Mouse (Mus musculus): ENCODE measurements around the gene Haus3. TPM values are rescaled to one million over a fixed set of nuclear protein-coding genes. Genes with fewer than 3 reads are reported as not detected.

The Haus3 gene
- total RNA-seq, 1 experiment: 26.8 TPM

- Histone ChIP-seq H3K9ac (ENCODE audit: insufficient read depth, low read depth, low read length, poor library complexity, severe bottlenecking) (no peak overlapping the region), H3K36me3 (ENCODE audit: control insufficient read depth, insufficient read depth, low read length, poor library complexity, severe bottlenecking) (no peaks in the 10 kb centered on the region), H3K4me3 (ENCODE audit: insufficient read depth in 1 of 2, low read depth in 1 of 2, low read length in 2 of 2, poor library complexity in 1 of 2, severe bottlenecking in 1 of 2) (no peak overlapping the region), H3K9me3 (ENCODE audit: control insufficient read depth, insufficient read depth, low read depth, low read length) (no peaks in the 10 kb centered on the region), H3K4me1 (ENCODE audit: control insufficient read depth in 2 of 2, insufficient read depth in 2 of 2, low read length in 2 of 2, poor library complexity in 1 of 2) (no peaks in the 10 kb centered on the region), H3K27ac (ENCODE audit: insufficient read depth, low read depth, low read length, poor library complexity, severe bottlenecking) (no peak overlapping the region)
- in situ Hi-C loops (cut with MboI; ENCODE audit: low sequenced_read_pairs in 2 of 2, unreplicated experiment in 2 of 2): no loop called here
- no peak for DNase-seq (ENCODE audit: low read depth, low spot score)
- TF ChIP-seq HCFC1 (IDR thresholded peaks at IDR 0.05; ENCODE audit: borderline replicate concordance, insufficient read depth, low read length) (no peak), ZC3H11A (IDR thresholded peaks at IDR 0.05; ENCODE audit: borderline replicate concordance, low read depth, low read length) (no peak), CHD2 (IDR thresholded peaks at IDR 0.05; ENCODE audit: low read depth, low read length) (no peak), MAFK (IDR thresholded peaks at IDR 0.05; ENCODE audit: insufficient read depth, low read depth, low read length) (no peak), ZNF384 (IDR thresholded peaks at IDR 0.05; ENCODE audit: low read depth, low read length) (no peak)
These were observed 22.5 kb upstream of the Haus3 start for GRCm38 (mm10) chr5:34191843-34192242.

- Histone ChIP-seq H3K27ac (ENCODE audit: insufficient read depth, low read depth, low read length, poor library complexity, severe bottlenecking) (no peak overlapping the region), H3K9ac (ENCODE audit: insufficient read depth, low read depth, low read length, poor library complexity, severe bottlenecking) (no peak overlapping the region), H3K4me1 (ENCODE audit: control insufficient read depth in 2 of 2, insufficient read depth in 2 of 2, low read length in 2 of 2, poor library complexity in 1 of 2) (no peaks in the 10 kb centered on the region), H3K4me3 (ENCODE audit: insufficient read depth in 1 of 2, low read depth in 1 of 2, low read length in 2 of 2, poor library complexity in 1 of 2, severe bottlenecking in 1 of 2) (no peak overlapping the region), H3K36me3 (ENCODE audit: control insufficient read depth, insufficient read depth, low read length, poor library complexity, severe bottlenecking) (no peaks in the 10 kb centered on the region), H3K9me3 (ENCODE audit: control insufficient read depth, insufficient read depth, low read depth, low read length) (no peaks in the 10 kb centered on the region)
- DNase-seq (ENCODE audit: low read depth, low spot score): no peak
- TF ChIP-seq ZNF384 (IDR thresholded peaks at IDR 0.05; ENCODE audit: low read depth, low read length): no peak
- TF ChIP-seq HCFC1 (IDR thresholded peaks at IDR 0.05; ENCODE audit: borderline replicate concordance, insufficient read depth, low read length): no peak
- TF ChIP-seq CHD2 (IDR thresholded peaks at IDR 0.05; ENCODE audit: low read depth, low read length): no peak
- in situ Hi-C loops (cut with MboI; ENCODE audit: low sequenced_read_pairs in 2 of 2, unreplicated experiment in 2 of 2): no loop called here
These were observed 21.7 kb upstream of the Haus3 start for GRCm38 (mm10) chr5:34191021-34191420.

DNA sequence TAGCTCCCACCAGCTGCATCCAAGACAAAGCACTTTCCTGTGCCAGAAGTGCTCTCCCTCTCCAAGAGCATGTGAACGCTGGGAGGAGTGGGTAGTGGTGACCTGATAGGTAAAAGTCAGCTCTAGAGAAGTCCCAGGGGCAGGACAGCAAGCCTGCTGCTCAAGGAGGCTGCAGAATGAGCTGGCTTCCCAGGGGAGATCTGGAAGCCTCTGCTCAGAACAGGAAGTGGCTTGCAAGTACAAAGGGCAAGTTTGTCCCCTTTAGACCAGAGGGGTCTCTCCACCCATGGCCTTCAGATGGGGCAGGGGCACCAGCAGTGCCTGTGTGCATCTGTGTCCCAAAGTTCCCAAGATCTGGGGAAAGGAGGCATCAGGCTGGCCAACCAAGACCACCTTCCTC is 20.2 kb upstream of the Haus3 start:
- Histone ChIP-seq H3K27ac (ENCODE audit: insufficient read depth, low read depth, low read length, poor library complexity, severe bottlenecking) (no peak overlapping the region), H3K9ac (ENCODE audit: insufficient read depth, low read depth, low read length, poor library complexity, severe bottlenecking) (no peak overlapping the region), H3K9me3 (ENCODE audit: control insufficient read depth, insufficient read depth, low read depth, low read length) (no peaks in the 10 kb centered on the region), H3K36me3 (ENCODE audit: control insufficient read depth, insufficient read depth, low read length, poor library complexity, severe bottlenecking) (no peaks in the 10 kb centered on the region), H3K4me1 (ENCODE audit: control insufficient read depth in 2 of 2, insufficient read depth in 2 of 2, low read length in 2 of 2, poor library complexity in 1 of 2) (no peaks in the 10 kb centered on the region), H3K4me3 (ENCODE audit: insufficient read depth in 1 of 2, low read depth in 1 of 2, low read length in 2 of 2, poor library complexity in 1 of 2, severe bottlenecking in 1 of 2) (no peak overlapping the region)
- in situ Hi-C loops (cut with MboI; ENCODE audit: low sequenced_read_pairs in 2 of 2, unreplicated experiment in 2 of 2): no loop called here
- no peak for DNase-seq (ENCODE audit: low read depth, low spot score)
- TF ChIP-seq HCFC1 (IDR thresholded peaks at IDR 0.05; ENCODE audit: borderline replicate concordance, insufficient read depth, low read length): no peak

- no peak overlapping the region for H3K9ac ChIP-seq (ENCODE audit: insufficient read depth, low read depth, low read length, poor library complexity, severe bottlenecking)
- no peaks in the 10 kb centered on the region for H3K36me3 ChIP-seq (ENCODE audit: control insufficient read depth, insufficient read depth, low read length, poor library complexity, severe bottlenecking)
- H3K27ac ChIP-seq (ENCODE audit: insufficient read depth, low read depth, low read length, poor library complexity, severe bottlenecking): no peak overlapping the region
- no peak overlapping the region for H3K4me3 ChIP-seq (ENCODE audit: insufficient read depth in 1 of 2, low read depth in 1 of 2, low read length in 2 of 2, poor library complexity in 1 of 2, severe bottlenecking in 1 of 2)
- no peak for TF ChIP-seq CHD2 (IDR thresholded peaks at IDR 0.05; ENCODE audit: low read depth, low read length)
- no peak for TF ChIP-seq ZNF384 (IDR thresholded peaks at IDR 0.05; ENCODE audit: low read depth, low read length)
- no peak for TF ChIP-seq MAFK (IDR thresholded peaks at IDR 0.05; ENCODE audit: insufficient read depth, low read depth, low read length)
- TF ChIP-seq HCFC1 (IDR thresholded peaks at IDR 0.05; ENCODE audit: borderline replicate concordance, insufficient read depth, low read length): no peak
- TF ChIP-seq ZC3H11A (IDR thresholded peaks at IDR 0.05; ENCODE audit: borderline replicate concordance, low read depth, low read length): no peak
- H3K9me3 ChIP-seq (ENCODE audit: control insufficient read depth, insufficient read depth, low read depth, low read length): no peaks in the 10 kb centered on the region
- DNase-seq (ENCODE audit: low read depth, low spot score): no peak
- no peaks in the 10 kb centered on the region for H3K4me1 ChIP-seq (ENCODE audit: control insufficient read depth in 2 of 2, insufficient read depth in 2 of 2, low read length in 2 of 2, poor library complexity in 1 of 2)
- in situ Hi-C loops (cut with MboI; ENCODE audit: low sequenced_read_pairs in 2 of 2, unreplicated experiment in 2 of 2): no loop called here
These were observed 19.5 kb upstream of the Haus3 start for GRCm38 (mm10) chr5:34188856-34189255.

GRCm38 (mm10) chr5:34187601-34188316 is 18.4 kb upstream of the Haus3 start, which contains the start of gene Mxd4:
Gene Mxd4 (minus strand): TSS chr5:34187720.
- H3K4me3 ChIP-seq (ENCODE audit: insufficient read depth in 1 of 2, low read depth in 1 of 2, low read length in 2 of 2, poor library complexity in 1 of 2, severe bottlenecking in 1 of 2): peak within 1 kb of the TSS; percentile 80 to 82
- no peaks in the 10 kb centered on the region for H3K9me3 ChIP-seq (ENCODE audit: control insufficient read depth, insufficient read depth, low read depth, low read length)
- peak; percentile 98 for DNase-seq (ENCODE audit: low read depth, low spot score)
- TF ChIP-seq HCFC1 (IDR thresholded peaks at IDR 0.05; ENCODE audit: borderline replicate concordance, insufficient read depth, low read length) (no peak), CHD2 (IDR thresholded peaks at IDR 0.05; ENCODE audit: low read depth, low read length) (peak; percentile 75; the same call in 1 of the 2 replicates), ZNF384 (IDR thresholded peaks at IDR 0.05; ENCODE audit: low read depth, low read length) (no peak)
- in situ Hi-C loops (cut with MboI; ENCODE audit: low sequenced_read_pairs in 2 of 2, unreplicated experiment in 2 of 2): no loop called here
- H3K9ac ChIP-seq (ENCODE audit: insufficient read depth, low read depth, low read length, poor library complexity, severe bottlenecking): peak within 1 kb of the TSS; percentile 75
- no peak within 1 kb of the TSS for H3K27ac ChIP-seq (ENCODE audit: insufficient read depth, low read depth, low read length, poor library complexity, severe bottlenecking)
- H3K36me3 ChIP-seq (ENCODE audit: control insufficient read depth, insufficient read depth, low read length, poor library complexity, severe bottlenecking): no peaks in the 10 kb centered on the region
- peaks cover 0 to 3% of the 10 kb centered on the region in 2 experiments; a peak in 1 of 4 replicates for H3K4me1 ChIP-seq (ENCODE audit: control insufficient read depth in 2 of 2, insufficient read depth in 2 of 2, low read length in 2 of 2, poor library complexity in 1 of 2)
